Mouse (Mus musculus) CD8-positive naive resting alpha-beta T cell, adult 2 months (primary cell): ENCODE measurements around the gene Gm13043.
"Not testable (repeated sequence)": the region's sequence is repeated elsewhere in the genome, so short reads cannot be mapped to it uniquely, and the experiment has no call there.

Source experiments
- DNase-seq, 2 experiments: peaks; one replicate each; pipeline ENCODE4 v3.0.0; 2022; ENCODE audit warnings: low read depth in 2 of 2, low spot score in 2 of 2

Gene Gm13043

GRCm38 (mm10) chr4:143511043-143511442 lies at the start of gene Gm13043:
Gene Gm13043, plus strand, starts transcription at chr4:143511343.
- DNase-seq = no peak

GRCm38 (mm10) chr4:143535654-143536053 lies 24.5 kb downstream of the Gm13043 start, which contains the start of gene Gm13040:
Gene Gm13040, plus strand, starts transcription at chr4:143535954.
- not testable (repeated sequence) for DNase-seq

- DNase-seq = not testable (repeated sequence)
These were observed 40.3 kb downstream of the Gm13043 start, which contains the start of the genes BC080695 and Gm13057 for GRCm38 (mm10) chr4:143551400-143551799. Gene BC080695, plus strand, starts transcription at chr4:143551700. Gene Gm13057, plus strand, starts transcription at chr4:143551709.
